Mouse (Mus musculus) left cerebral cortex, adult 8-10 months (tissue): ENCODE results near the gene Arntl. TPM values are rescaled to one million over a fixed set of nuclear protein-coding genes. Genes with fewer than 3 reads are reported as not detected.
A peak's percentile ranks its signal among the peaks of the same experiment; 100 is the strongest.
"Not testable (repeated sequence)": the region's sequence is repeated elsewhere in the genome, so short reads cannot be mapped to it uniquely, and the experiment has no call there.

Source experiments
- DNase-seq, 2 experiments: peaks; one replicate each; pipeline ENCODE4 v3.0.0; 2022; ENCODE audit warnings: low spot score in 2 of 2
- total RNA-seq, 4 experiments: library from RNA; stranded (reverse); gene quantifications; 2 replicates each; pipeline ENCODE4 v1.2.4; 2022

The Arntl gene
- total RNA-seq, 4 experiments from 2014 or later: 29.6 to 37.8 (median 30.6) TPM

- peak; percentile 56 to 90 for DNase-seq
Observed at GRCm38 (mm10) chr7:113249134-113249825, 42.0 kb downstream of the Arntl start.

GRCm38 (mm10) chr7:113250433-113250991 is 43.2 kb downstream of the Arntl start:
- DNase-seq: no peak

- DNase-seq: no peak
Observed at GRCm38 (mm10) chr7:113251001-113251400, 43.7 kb downstream of the Arntl start.

- DNase-seq: no peak
Observed at GRCm38 (mm10) chr7:113251554-113251953, 44.3 kb downstream of the Arntl start.

- no peak for DNase-seq
Observed at GRCm38 (mm10) chr7:113253777-113254405, 46.6 kb downstream of the Arntl start.

DNA sequence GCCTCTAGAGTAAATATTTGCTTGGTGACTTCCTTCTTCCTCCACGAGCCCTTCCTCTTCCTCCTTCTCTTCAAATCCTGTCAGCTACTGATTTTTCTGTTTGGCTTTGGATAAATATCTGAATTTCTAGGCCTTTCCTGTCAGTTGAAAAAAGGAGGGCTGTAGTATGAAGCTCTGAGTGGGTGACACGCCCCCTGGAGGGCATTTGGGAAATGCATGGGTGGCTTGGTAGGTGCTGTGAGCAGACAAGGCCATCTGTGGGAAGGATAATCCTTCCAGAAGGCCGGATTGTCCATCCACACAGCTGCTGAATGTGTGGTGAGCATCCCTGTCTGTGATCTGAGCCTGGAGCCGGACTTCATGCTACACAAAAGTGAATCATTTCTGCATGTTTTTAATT is 48.8 kb downstream of the Arntl start:
- DNase-seq: no peak

DNA sequence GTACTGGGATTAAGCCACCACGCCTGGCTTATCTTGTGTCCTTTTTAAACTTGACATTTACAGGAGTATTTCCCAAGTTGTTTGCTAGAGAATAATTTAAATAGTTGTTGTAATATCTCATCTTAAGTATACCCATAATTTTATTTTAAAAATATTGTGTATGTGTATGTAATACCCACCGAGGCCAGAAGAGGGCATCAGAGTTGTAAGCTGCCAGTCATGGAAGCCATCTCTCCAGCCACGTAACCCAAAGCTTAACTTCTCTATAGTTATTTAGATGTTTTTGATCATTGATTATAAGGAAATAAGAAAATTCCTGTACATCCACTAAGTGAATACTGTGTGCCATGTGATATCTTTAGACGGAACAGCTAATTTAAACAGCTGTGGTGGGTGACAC is 51.2 kb downstream of the Arntl start:
- DNase-seq: no peak

DNA sequence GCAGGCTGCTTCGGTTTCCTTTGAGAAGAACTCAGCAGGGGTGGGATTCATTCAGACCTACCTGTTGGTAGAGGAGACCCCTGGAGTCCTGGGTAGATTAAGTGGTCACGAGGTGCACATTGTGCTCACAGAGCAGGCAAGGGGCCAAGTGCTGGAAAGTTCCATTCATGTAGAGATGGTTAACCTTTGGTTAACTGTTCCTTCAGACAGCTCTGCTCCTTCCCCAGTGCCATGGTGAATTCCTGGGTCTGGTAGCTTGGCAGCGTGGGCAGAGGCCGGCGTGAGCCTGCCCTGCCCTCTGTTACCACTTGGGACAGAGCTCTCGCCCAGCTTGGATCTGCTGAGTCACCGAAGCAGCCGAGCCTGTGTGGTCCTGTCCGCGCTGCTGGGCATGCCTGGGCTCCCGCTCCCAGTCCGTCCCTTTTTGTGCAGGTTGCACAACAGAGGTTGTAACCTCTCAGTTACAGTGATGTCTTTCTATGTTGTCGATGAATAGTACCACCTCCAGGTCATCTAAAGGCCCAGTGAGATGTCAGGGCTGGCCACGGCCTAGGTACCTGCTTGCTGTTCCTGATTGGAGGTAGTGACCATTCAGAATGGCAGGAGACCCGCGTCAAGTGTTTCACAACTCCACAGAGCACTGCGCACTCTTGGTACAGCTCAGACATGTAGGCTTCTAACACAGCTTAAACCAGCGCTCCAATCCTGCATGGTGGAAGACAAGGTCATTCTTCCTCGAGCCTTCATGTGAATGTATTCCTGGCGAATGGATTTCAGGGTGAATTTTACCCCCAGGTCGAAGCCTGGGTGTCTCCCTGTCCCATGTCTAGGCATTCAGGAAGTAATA is 53.3 kb downstream of the Arntl start:
- no peak for DNase-seq

GRCm38 (mm10) chr7:113261690-113262089 is 54.4 kb downstream of the Arntl start:
- DNase-seq: no peak

GRCm38 (mm10) chr7:113262510-113263467 is 55.5 kb downstream of the Arntl start:
- not testable (repeated sequence) for DNase-seq

DNA sequence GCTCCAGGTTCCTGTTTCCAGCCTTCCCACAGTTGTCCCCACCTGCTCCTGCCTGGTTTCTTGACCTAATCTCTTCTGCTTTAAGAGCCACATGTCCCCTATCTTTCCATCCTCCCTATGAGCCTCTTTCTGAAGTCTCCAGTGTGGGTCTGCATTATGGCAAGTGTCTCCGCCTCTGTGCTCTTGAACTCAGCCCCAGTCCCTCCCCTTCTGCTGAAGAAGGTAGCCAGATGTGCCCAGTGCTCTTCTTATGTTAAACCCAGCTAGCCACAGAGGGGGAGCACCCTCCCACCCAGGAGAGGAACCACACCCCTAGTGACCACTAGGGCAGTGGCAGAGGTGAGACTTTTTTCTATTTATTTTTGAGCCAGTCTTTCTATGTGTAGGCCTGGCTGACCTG is 56.7 kb downstream of the Arntl start:
- DNase-seq: no peak

DNA sequence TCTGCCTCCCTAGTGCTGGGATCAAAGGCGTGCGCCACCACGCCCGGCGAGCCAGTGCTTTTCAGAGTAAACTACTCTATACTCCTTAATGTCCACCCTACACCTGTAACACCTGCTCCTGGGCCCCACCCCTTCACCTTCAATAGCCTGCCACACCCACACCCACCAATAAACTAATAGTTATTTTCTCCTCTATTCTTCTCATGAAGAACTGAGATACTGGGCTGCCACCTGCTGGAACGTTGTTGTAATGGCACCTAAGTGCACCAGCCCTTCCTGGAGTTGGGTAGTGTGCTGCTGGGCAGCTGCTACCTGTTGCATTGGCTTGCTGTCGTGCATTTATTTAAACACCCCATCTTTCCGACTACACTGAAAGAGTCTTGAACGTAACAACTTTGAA is 61.0 kb downstream of the Arntl start:
- DNase-seq: no peak

- DNase-seq: no peak
Observed at GRCm38 (mm10) chr7:113269081-113269480, 61.8 kb downstream of the Arntl start.

GRCm38 (mm10) chr7:113269921-113270320 is 62.7 kb downstream of the Arntl start:
- no peak for DNase-seq

DNA sequence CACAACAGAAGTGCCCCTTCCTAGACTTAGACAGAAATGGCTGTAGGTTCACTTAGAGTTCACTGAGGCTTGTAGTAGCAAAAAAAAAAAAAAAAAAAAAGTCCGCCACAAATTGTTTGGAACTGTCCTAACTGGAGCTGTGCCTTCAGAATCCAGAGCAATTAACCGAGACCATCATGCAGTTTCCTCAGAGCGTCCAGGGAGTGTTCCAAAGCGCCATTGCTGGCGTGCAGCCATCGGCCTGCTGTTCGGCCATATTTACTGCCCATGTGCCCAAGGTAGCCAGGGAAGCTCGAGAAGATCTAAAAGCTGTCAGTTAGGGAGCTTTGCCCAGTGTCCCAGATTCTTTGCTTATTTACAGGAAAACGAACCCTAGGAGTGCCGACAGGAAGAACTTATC is 63.3 kb downstream of the Arntl start:
- no peak for DNase-seq

GRCm38 (mm10) chr7:113270991-113271390 is 63.7 kb downstream of the Arntl start:
- no peak for DNase-seq

GRCm38 (mm10) chr7:113272338-113272997 is 65.2 kb downstream of the Arntl start:
- DNase-seq: no peak

GRCm38 (mm10) chr7:113277245-113277644 is 70.0 kb downstream of the Arntl start:
- no peak for DNase-seq

DNA sequence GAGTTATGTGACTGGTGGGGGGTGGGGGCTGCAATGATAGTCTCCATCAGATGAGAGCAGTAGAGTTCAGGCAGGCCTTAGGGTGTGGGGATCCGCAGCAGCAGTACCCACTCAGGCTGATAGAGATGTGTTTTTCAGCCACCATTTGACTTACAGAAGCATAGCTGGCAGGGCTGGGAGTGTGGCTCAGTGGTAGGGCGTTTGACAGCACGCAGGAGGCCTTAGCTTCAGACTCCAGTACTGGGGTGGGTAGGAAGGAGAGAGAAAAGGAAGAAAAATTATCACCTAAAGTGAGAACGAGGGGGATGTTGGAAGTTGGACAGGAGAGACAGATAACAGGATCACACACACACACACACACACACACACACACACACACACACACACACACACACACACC is 71.2 kb downstream of the Arntl start:
- DNase-seq: no peak

DNA sequence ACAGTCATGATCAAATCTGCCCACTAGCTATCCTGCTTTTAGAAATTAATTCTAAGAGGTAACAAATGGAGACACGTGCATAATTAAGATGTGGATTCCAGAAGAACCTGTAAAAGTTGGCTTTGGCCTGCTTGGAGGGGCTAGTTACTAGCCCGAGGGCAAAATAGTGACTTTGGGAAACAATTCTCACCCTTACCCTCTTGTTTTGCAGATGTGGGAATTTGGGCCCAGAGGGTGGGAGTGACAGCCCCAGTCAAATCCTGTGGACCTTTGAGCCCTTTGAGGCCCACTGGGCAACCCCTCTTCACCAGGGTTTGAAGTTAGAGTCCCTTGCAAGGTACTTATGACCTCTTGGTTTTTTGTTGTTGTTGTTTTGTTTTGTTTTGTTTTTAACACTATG is 72.0 kb downstream of the Arntl start:
- DNase-seq: no peak
